Mouse (Mus musculus) erythroblast, embryonic 14.5 days (primary cell): ENCODE data around the gene Polr2l. TPM values are rescaled to one million over a fixed set of nuclear protein-coding genes. Genes with fewer than 3 reads are reported as not detected.

Experiments used
- H3K27me3 ChIP-seq: 2 replicates; pipeline ENCODE4 v1.6.1; 2012; ENCODE audit warnings: inconsistent platforms; ENCODE audit not compliant: control insufficient read depth
- H3K36me3 ChIP-seq: 2 replicates; pipeline ENCODE4 v1.6.1; 2012; ENCODE audit warnings: mild to moderate bottlenecking, inconsistent platforms; ENCODE audit not compliant: control insufficient read depth
- H3K4me1 ChIP-seq: 2 replicates; pipeline ENCODE4 v1.6.1; 2012; ENCODE audit warnings: inconsistent platforms; ENCODE audit not compliant: control insufficient read depth
- H3K4me3 ChIP-seq: replicated peaks from 2 replicates; pipeline ENCODE3; 2012; ENCODE audit warnings: moderate library complexity, mild to moderate bottlenecking, inconsistent platforms
- H3K9me3 ChIP-seq: 2 replicates; pipeline ENCODE4 v1.6.1; 2012; ENCODE audit warnings: low read length, inconsistent platforms, mixed read lengths; ENCODE audit not compliant: control insufficient read depth
- GATA1 ChIP-seq: IDR thresholded peaks from 2 replicates; pipeline ENCODE4 v1.6.1; 2012; ENCODE audit warnings: low read length, inconsistent platforms, mixed read lengths
- TAL1 ChIP-seq: IDR thresholded peaks from 3 replicates; pipeline ENCODE4 v1.6.1; 2012; ENCODE audit warnings: low read length, inconsistent platforms, mixed read lengths
- polyA plus RNA-seq: library from polyadenylated mRNA; stranded (reverse); fragments of >175 nt; gene quantifications from 2 replicates; pipeline ENCODE4 v1.2.3, GENCODE M21; 2012

Polr2l gene
- polyA plus RNA-seq, 1 experiment, result 17.1 TPM

DNA sequence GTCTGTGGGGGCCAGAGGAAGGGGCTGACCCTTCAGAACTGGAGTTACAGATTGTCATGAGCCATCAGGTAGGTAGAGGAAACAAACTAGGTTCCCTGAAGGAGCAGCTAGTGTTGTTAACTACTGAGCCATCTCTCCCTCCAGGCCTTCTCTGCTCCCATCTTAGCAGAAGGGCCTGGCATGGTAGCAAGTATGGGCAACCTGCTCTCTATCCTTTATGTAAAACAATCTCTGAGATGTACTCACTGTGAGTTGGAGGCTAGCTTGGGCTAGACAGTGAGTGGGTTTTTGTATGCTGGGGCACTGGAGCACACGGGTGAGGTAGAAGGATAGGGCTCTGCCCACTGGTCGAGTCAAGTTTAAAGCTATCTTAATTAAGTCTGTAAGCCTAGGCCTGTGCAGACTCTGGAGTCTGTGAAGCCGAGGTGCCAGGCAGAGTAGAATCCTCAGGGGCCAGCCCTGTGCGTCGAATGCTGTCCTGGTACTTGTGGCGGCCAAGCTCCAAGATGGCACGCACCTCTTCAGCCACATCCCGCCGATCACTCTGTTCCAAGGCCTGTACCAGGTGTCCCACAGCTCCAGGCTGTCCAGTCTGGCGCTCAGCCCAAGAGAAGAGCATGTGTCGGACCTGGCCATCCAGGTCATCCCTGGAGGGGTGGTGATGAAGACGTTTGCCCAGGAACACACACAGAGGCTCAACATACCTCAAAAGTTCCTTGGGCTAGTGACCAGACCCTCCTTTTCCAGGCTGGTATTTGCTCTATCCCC lies 36.5 kb downstream of the Polr2l start:
- no peak overlapping the region for H3K4me3 ChIP-seq
- no peak for TF ChIP-seq GATA1
- TF ChIP-seq TAL1, result no peak
- H3K27me3 ChIP-seq, result no peaks in the 10 kb centered on the region
- peaks cover 93% of the 10 kb centered on the region for H3K4me1 ChIP-seq
- H3K36me3 ChIP-seq, result peaks cover 76% of the 10 kb centered on the region
- H3K9me3 ChIP-seq, result no peaks in the 10 kb centered on the region

DNA sequence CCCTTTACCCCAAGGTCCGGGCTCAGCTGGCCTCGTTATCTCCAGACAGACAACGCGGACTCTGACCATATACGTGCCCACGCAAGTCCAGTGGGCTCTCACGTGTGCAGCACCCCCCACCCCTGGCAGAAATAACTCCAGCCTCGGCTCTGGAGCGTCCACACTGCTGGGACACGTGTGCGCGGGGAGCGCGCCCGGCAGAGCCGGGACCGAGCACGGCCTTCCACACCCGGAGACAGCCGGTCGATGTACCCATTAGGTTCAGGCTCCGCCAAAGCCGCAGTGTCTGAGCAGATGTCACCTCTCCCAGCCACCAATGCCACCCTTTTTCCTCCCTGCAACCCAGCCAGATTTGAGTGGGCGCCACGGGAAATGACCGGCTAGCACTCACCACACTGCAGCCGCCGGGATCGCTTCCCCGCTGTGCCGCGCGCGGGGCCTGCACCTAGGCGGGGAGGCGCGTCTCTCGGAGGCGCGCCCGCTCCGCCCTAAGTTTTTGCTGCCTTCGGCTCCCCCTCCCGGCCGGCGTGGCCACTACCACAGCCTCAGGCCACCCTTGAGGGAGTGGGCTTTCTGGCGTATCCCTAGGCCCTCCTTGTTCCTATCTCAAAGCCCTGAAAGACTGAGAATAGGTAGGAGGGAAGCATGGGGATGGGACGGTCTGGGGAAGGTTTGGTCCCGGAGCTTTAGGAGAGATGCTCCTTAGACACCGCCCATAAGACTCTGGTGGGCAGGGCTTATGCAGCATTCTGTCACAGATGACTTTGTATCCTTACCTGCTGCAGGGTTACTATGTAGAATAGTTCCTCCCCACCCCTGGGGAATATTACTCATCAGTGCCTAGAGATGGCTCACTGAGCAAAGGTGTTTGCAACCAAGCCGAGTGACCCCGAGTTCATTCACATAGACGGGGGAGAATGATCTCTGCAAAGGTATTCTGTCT lies 37.5 kb downstream of the Polr2l start, which contains the start of gene Slc25a22:
Gene Slc25a22, minus strand, starts transcription at position 715 of the 943 bp plus-strand sequence.
- Histone ChIP-seq H3K4me1 (peaks cover 92% of the 10 kb centered on the region), H3K36me3 (peaks cover 78% of the 10 kb centered on the region)

GRCm38 (mm10) chr7:141436523-141436892 lies 38.4 kb downstream of the Polr2l start:
- Histone ChIP-seq H3K36me3 (peaks cover 78% of the 10 kb centered on the region), H3K4me1 (peaks cover 89% of the 10 kb centered on the region), H3K9me3 (no peaks in the 10 kb centered on the region), H3K27me3 (no peaks in the 10 kb centered on the region), H3K4me3 (peak overlapping the region; percentile 76)
- TF ChIP-seq GATA1 (no peak), TAL1 (no peak)

More for the DNA sequence above, 37.5 kb downstream of the Polr2l start, which contains the start of gene Slc25a22:
- H3K9me3 ChIP-seq, result no peaks in the 10 kb centered on the region
- peak within 1 kb of the TSS; percentile 76 for H3K4me3 ChIP-seq
- no peak for TF ChIP-seq GATA1
- no peak for TF ChIP-seq TAL1
- H3K27me3 ChIP-seq, result no peaks in the 10 kb centered on the region

- peak overlapping the region; percentile 59 for H3K4me3 ChIP-seq
- peaks cover 78% of the 10 kb centered on the region for H3K36me3 ChIP-seq
- no peaks in the 10 kb centered on the region for H3K9me3 ChIP-seq
- TF ChIP-seq GATA1 (no peak), TAL1 (no peak)
- H3K4me1 ChIP-seq, result peaks cover 84% of the 10 kb centered on the region
- H3K27me3 ChIP-seq, result no peaks in the 10 kb centered on the region
These were observed 38.9 kb downstream of the Polr2l start for GRCm38 (mm10) chr7:141435856-141436522.

DNA sequence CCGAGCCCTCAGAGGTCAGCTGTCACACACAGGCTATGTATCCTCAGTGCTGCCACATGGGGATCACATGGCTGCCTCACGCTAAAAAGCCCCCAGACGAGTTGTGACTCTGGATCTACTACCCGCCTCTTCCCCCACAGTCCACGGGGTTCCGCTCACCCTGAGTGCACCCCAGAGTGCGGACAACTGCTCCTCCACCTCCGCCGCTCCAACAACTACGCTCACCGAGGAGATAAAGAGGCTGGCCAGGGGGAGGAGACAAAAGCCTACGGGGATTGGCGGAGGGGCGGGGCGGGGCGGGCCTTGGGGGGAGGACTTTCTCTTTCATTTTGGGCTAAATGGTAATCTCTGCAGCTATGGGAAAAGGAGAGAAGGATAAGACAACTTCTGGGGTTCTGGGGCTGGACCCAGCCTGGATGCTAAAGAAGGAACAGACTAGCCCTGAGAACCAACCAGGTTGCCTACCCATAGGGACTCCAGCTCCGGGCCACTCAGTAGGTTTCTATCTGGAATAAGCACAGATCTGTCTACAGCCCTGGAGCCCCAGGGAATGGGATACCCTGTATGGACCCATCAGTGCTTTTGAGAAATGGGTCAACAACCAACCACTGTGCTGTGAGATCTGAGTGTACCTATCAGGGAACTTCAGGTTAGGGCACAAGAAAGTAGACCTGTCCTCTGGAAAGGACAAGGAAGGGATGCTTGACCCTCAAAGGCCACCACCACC lies 39.6 kb downstream of the Polr2l start:
- Histone ChIP-seq H3K4me1 (peaks cover 77% of the 10 kb centered on the region), H3K27me3 (no peaks in the 10 kb centered on the region), H3K4me3 (peak overlapping the region; percentile 59), H3K36me3 (peaks cover 78% of the 10 kb centered on the region), H3K9me3 (no peaks in the 10 kb centered on the region)
- TF ChIP-seq GATA1, result no peak
- no peak for TF ChIP-seq TAL1

- H3K9me3 ChIP-seq, result no peaks in the 10 kb centered on the region
- H3K27me3 ChIP-seq, result no peaks in the 10 kb centered on the region
- H3K4me3 ChIP-seq, result peak overlapping the region; percentile 59
- TF ChIP-seq TAL1, result no peak
- TF ChIP-seq GATA1, result no peak
- peaks cover 71% of the 10 kb centered on the region for H3K36me3 ChIP-seq
- peaks cover 78% of the 10 kb centered on the region for H3K4me1 ChIP-seq
These were observed 40.5 kb downstream of the Polr2l start for GRCm38 (mm10) chr7:141434464-141434863.

GRCm38 (mm10) chr7:141433517-141434400 lies 41.2 kb downstream of the Polr2l start:
- H3K27me3 ChIP-seq, result no peaks in the 10 kb centered on the region; the same call in 1 of the 2 replicates
- no peak overlapping the region for H3K4me3 ChIP-seq
- TF ChIP-seq TAL1, result no peak
- no peak for TF ChIP-seq GATA1
- no peaks in the 10 kb centered on the region for H3K9me3 ChIP-seq
- H3K36me3 ChIP-seq, result peaks cover 64% of the 10 kb centered on the region
- H3K4me1 ChIP-seq, result peaks cover 80% of the 10 kb centered on the region
